Mouse (Mus musculus): ENCODE data around the gene Rptor. TPM values are rescaled to one million over a fixed set of nuclear protein-coding genes. Genes with fewer than 3 reads are reported as not detected.

Gene Rptor
- polyA plus RNA-seq, 1 experiment from 2014 or later: 15.7 TPM

GRCm38 (mm10) chr11:119902891-119903290 lies 300.2 kb downstream of the Rptor start:
- no peak for DNase-seq (ENCODE audit: low spot score)
- no peak overlapping the region for H3K4me3 ChIP-seq
- no peak overlapping the region for H3K27ac ChIP-seq (replicated peaks)
- 87% methylated on average over 4 of the region's 4 CpGs for WGBS
- peaks cover 8% of the 10 kb centered on the region for H3K4me1 ChIP-seq
- no peaks in the 10 kb centered on the region for H3K9me3 ChIP-seq
- H3K36me3 ChIP-seq (replicated peaks): peaks cover 18% of the 10 kb centered on the region
- H3K27me3 ChIP-seq (replicated peaks; ENCODE audit: low read depth, poor library complexity, severe bottlenecking): peaks cover 13% of the 10 kb centered on the region; the same call in 1 of the 2 replicates

- peak; percentile 75 for DNase-seq (ENCODE audit: low spot score)
- Histone ChIP-seq H3K36me3 (replicated peaks) (no peaks in the 10 kb centered on the region), H3K27ac (replicated peaks) (no peak overlapping the region; the same call in 1 of the 2 replicates), H3K4me1 (peaks cover 18% of the 10 kb centered on the region), H3K27me3 (replicated peaks; ENCODE audit: low read depth, poor library complexity, severe bottlenecking) (peaks cover 21% of the 10 kb centered on the region; the same call in 1 of the 2 replicates), H3K9me3 (no peaks in the 10 kb centered on the region), H3K4me3 (no peak overlapping the region)
- WGBS: 31% methylated on average over 5 of the region's 5 CpGs
These were observed 302.0 kb downstream of the Rptor start for GRCm38 (mm10) chr11:119904621-119905286.

- Histone ChIP-seq H3K27me3 (replicated peaks; ENCODE audit: low read depth, poor library complexity, severe bottlenecking) (peaks cover 21% of the 10 kb centered on the region; the same call in 1 of the 2 replicates), H3K4me1 (peaks cover 23% of the 10 kb centered on the region)
- 85% methylated on average over 5 of the region's 5 CpGs for WGBS
These were observed 303.1 kb downstream of the Rptor start for GRCm38 (mm10) chr11:119905794-119906193.

GRCm38 (mm10) chr11:119907006-119907650 lies 304.4 kb downstream of the Rptor start:
- no peaks in the 10 kb centered on the region for H3K36me3 ChIP-seq (replicated peaks)
- H3K27me3 ChIP-seq (replicated peaks; ENCODE audit: low read depth, poor library complexity, severe bottlenecking): peaks cover 21% of the 10 kb centered on the region; the same call in 1 of the 2 replicates
- H3K9me3 ChIP-seq: no peaks in the 10 kb centered on the region
- H3K27ac ChIP-seq (replicated peaks): no peak overlapping the region
- peaks cover 23% of the 10 kb centered on the region for H3K4me1 ChIP-seq
- WGBS: 45% methylated on average over 7 of the region's 7 CpGs
- DNase-seq (ENCODE audit: low spot score): no peak
- no peak overlapping the region for H3K4me3 ChIP-seq

More at GRCm38 (mm10) chr11:119905794-119906193, 303.1 kb downstream of the Rptor start:
- no peak overlapping the region for H3K4me3 ChIP-seq
- no peaks in the 10 kb centered on the region for H3K36me3 ChIP-seq (replicated peaks)
- no peak overlapping the region for H3K27ac ChIP-seq (replicated peaks)
- DNase-seq (ENCODE audit: low spot score): no peak
- H3K9me3 ChIP-seq: no peaks in the 10 kb centered on the region

GRCm38 (mm10) chr11:119907711-119908110 lies 305.0 kb downstream of the Rptor start:
- WGBS: 54% methylated on average over 7 of the region's 7 CpGs
- no peak overlapping the region for H3K4me3 ChIP-seq

GRCm38 (mm10) chr11:119909436-119909835 lies 306.7 kb downstream of the Rptor start:
- Histone ChIP-seq H3K4me1 (peaks cover 40% of the 10 kb centered on the region), H3K27ac (replicated peaks) (peak overlapping the region; percentile 57)
- WGBS: 2% methylated on average over 5 of the region's 5 CpGs

More at GRCm38 (mm10) chr11:119907711-119908110, 305.0 kb downstream of the Rptor start:
- Histone ChIP-seq H3K4me1 (peaks cover 27% of the 10 kb centered on the region), H3K27me3 (replicated peaks; ENCODE audit: low read depth, poor library complexity, severe bottlenecking) (peaks cover 21% of the 10 kb centered on the region; the same call in 1 of the 2 replicates), H3K9me3 (no peaks in the 10 kb centered on the region), H3K27ac (replicated peaks) (no peak overlapping the region), H3K36me3 (replicated peaks) (no peaks in the 10 kb centered on the region)
- DNase-seq (ENCODE audit: low spot score): no peak

GRCm38 (mm10) chr11:119912845-119913244 lies 310.1 kb downstream of the Rptor start:
- WGBS: 5% methylated on average over 7 of the region's 7 CpGs
- peak overlapping the region; percentile 85 for H3K4me3 ChIP-seq
- 0 out of 2 replicates have a peak, but pooled peaks cover 8% of the 10 kb centered on the region for H3K27me3 ChIP-seq (replicated peaks; ENCODE audit: low read depth, poor library complexity, severe bottlenecking)
- no peak for DNase-seq (ENCODE audit: low spot score)
- peaks cover 27% of the 10 kb centered on the region for H3K36me3 ChIP-seq (replicated peaks)
- H3K4me1 ChIP-seq: peaks cover 52% of the 10 kb centered on the region
- no peaks in the 10 kb centered on the region for H3K9me3 ChIP-seq
- peak overlapping the region; percentile 97 for H3K27ac ChIP-seq (replicated peaks)

More at GRCm38 (mm10) chr11:119909436-119909835, 306.7 kb downstream of the Rptor start:
- DNase-seq (ENCODE audit: low spot score): peak; percentile 82
- H3K9me3 ChIP-seq: no peaks in the 10 kb centered on the region
- peak overlapping the region; percentile 30; the same call in 1 of the 2 replicates for H3K4me3 ChIP-seq
- peaks cover 21% of the 10 kb centered on the region; the same call in 1 of the 2 replicates for H3K27me3 ChIP-seq (replicated peaks; ENCODE audit: low read depth, poor library complexity, severe bottlenecking)
- no peaks in the 10 kb centered on the region for H3K36me3 ChIP-seq (replicated peaks)

- WGBS: under 1% methylated on average over 48 of the region's 48 CpGs
- peak within 1 kb of the TSS; percentile 85 for H3K4me3 ChIP-seq
- H3K27me3 ChIP-seq (replicated peaks; ENCODE audit: low read depth, poor library complexity, severe bottlenecking): 0 out of 2 replicates have a peak, but pooled peaks cover 6% of the 10 kb centered on the region
- peaks cover 33% of the 10 kb centered on the region for H3K36me3 ChIP-seq (replicated peaks)
- H3K9me3 ChIP-seq: no peaks in the 10 kb centered on the region
- peak; percentile 90 for DNase-seq (ENCODE audit: low spot score)
- H3K4me1 ChIP-seq: peaks cover 52% of the 10 kb centered on the region
- peak within 1 kb of the TSS; percentile 97 for H3K27ac ChIP-seq (replicated peaks)
These were observed 310.7 kb downstream of the Rptor start, which contains the start of gene Chmp6 for GRCm38 (mm10) chr11:119913291-119913934. Gene Chmp6, plus strand, starts transcription at chr11:119913441.

- Histone ChIP-seq H3K4me1 (peaks cover 48% of the 10 kb centered on the region), H3K27me3 (replicated peaks; ENCODE audit: low read depth, poor library complexity, severe bottlenecking) (0 out of 2 replicates have a peak, but pooled peaks cover 1% of the 10 kb centered on the region), H3K4me3 (peak overlapping the region; percentile 85), H3K36me3 (replicated peaks) (peaks cover 38% of the 10 kb centered on the region), H3K9me3 (no peaks in the 10 kb centered on the region), H3K27ac (replicated peaks) (peak overlapping the region; percentile 97)
- DNase-seq (ENCODE audit: low spot score): no peak
- under 1% methylated on average over 26 of the region's 26 CpGs for WGBS
These were observed 311.2 kb downstream of the Rptor start for GRCm38 (mm10) chr11:119913935-119914314.

- WGBS: 27% methylated on average over 4 of the region's 4 CpGs
These were observed 311.7 kb downstream of the Rptor start for GRCm38 (mm10) chr11:119914381-119914780.

GRCm38 (mm10) chr11:119915666-119916065 lies 313.0 kb downstream of the Rptor start:
- 87% methylated on average over 9 of the region's 9 CpGs for WGBS
- Histone ChIP-seq H3K4me1 (peaks cover 37% of the 10 kb centered on the region), H3K36me3 (replicated peaks) (peaks cover 55% of the 10 kb centered on the region), H3K27me3 (replicated peaks; ENCODE audit: low read depth, poor library complexity, severe bottlenecking) (no peaks in the 10 kb centered on the region), H3K27ac (replicated peaks) (no peak overlapping the region), H3K9me3 (no peaks in the 10 kb centered on the region), H3K4me3 (peak overlapping the region; percentile 85; the same call in 1 of the 2 replicates)
- DNase-seq (ENCODE audit: low spot score): no peak

More at GRCm38 (mm10) chr11:119914381-119914780, 311.7 kb downstream of the Rptor start:
- Histone ChIP-seq H3K4me3 (peak overlapping the region; percentile 85), H3K27ac (replicated peaks) (peak overlapping the region; percentile 97), H3K36me3 (replicated peaks) (peaks cover 43% of the 10 kb centered on the region), H3K27me3 (replicated peaks; ENCODE audit: low read depth, poor library complexity, severe bottlenecking) (no peaks in the 10 kb centered on the region), H3K4me1 (peaks cover 45% of the 10 kb centered on the region), H3K9me3 (no peaks in the 10 kb centered on the region)
- DNase-seq (ENCODE audit: low spot score): no peak
